ENCODE assay signal across 9 mouse cellular contexts in the genomic region with DNA sequence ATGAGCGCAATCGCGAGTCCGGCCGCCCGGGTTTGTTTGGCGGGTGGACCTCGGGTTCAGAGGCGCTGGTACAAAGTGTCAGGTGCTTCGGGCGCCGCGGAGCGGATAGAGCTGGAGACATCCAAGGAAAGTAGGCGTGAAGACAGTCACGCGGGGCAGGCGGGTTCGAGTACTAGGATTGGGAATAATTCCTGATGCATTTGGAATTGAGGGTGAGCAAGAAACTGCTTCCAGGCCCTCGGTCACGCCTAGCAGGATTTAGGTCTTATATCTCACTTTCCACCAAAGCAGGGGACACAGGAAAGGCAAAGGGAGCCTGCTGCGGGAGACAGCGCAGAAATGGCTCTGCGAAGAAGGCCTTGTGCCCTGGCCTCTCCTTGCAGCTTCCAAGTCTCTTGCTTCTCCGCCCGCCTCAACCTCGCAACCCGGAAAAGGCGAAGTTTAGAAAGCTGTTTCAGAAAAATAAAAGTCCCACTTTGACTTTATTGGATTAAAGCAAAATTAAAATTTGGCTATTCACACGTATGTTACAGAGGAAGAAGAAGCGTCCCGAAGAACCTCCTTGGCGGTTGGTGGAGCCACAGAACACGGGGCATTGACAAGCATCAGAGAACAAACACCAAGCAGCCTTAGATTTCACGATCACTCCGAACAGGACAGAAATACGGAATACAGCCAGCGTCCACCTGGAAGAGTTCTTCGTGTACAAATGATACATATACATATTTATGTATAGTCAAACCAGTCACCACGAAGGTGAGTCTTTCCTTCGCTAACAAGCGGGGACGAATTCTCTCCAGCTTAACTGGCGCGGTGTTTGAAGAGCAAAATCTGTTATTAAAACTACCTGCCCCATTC. TPM values are rescaled to one million over a fixed set of nuclear protein-coding genes. Genes with fewer than 3 reads are reported as not detected.
DNase-seq lines count a peak whose midpoint lies in the region; ATAC-seq and TF ChIP-seq lines count a peak whose summit lies in the region.
"Had no signal": no experiment of that assay in that cellular context is flagged by ENCODE, and none has a peak within 500 bp of the region (broad histone marks: within the 10 kb centered on the region; RNA-seq: fewer than 3 reads in every experiment).

No protein-coding gene starts in this region.

- H3K4me3 ChIP-seq in lung, embryonic 15.5 days: no peak overlapping the region
- H3K4me3 ChIP-seq in embryonic facial prominence, embryonic 15.5 days (replicated peaks): peak overlapping the region; percentile 14
- peak overlapping the region; percentile 9; the same call in 1 of the 2 replicates for H3K4me3 ChIP-seq in intestine, postnatal 0 days (ENCODE audit: low read depth, low read length)
- H3K4me3 ChIP-seq in neural tube, embryonic 15.5 days (replicated peaks): peak overlapping the region; percentile 71

- no peaks in the 10 kb centered on the region for H3K36me3 ChIP-seq in lung, embryonic 15.5 days
- no peaks in the 10 kb centered on the region for H3K36me3 ChIP-seq in embryonic facial prominence, embryonic 15.5 days
- H3K36me3 ChIP-seq in intestine, postnatal 0 days (ENCODE audit: control insufficient read depth, insufficient read depth): no peaks in the 10 kb centered on the region
- no peaks in the 10 kb centered on the region for H3K36me3 ChIP-seq in neural tube, embryonic 15.5 days

- WGBS in lung, embryonic 15.5 days: 2% methylated on average over 45 of the region's 45 CpGs
- 4% methylated on average over 45 of the region's 45 CpGs for WGBS in embryonic facial prominence, embryonic 15.5 days
- 3% methylated on average over 45 of the region's 45 CpGs for WGBS in intestine, postnatal 0 days
- 4% methylated on average over 45 of the region's 45 CpGs for WGBS in neural tube, embryonic 15.5 days

- peak overlapping the region; percentile 50; the same call in 1 of the 2 replicates for H3K4me2 ChIP-seq in lung, embryonic 15.5 days
- 0 out of 2 replicates have a peak overlapping the region, but pooled peaks have one; percentile 24 for H3K4me2 ChIP-seq in embryonic facial prominence, embryonic 15.5 days (replicated peaks)
- H3K4me2 ChIP-seq in intestine, postnatal 0 days (replicated peaks; ENCODE audit: low read depth): no peak overlapping the region; the same call in 1 of the 2 replicates
- peak overlapping the region; percentile 98 for H3K4me2 ChIP-seq in neural tube, embryonic 15.5 days

- DNase-seq in lung, postnatal 25 days (ENCODE audit: low spot score): no peak
- DNase-seq in gastrocnemius, postnatal 10 days: no peak
- DNase-seq in natural killer cell, adult 2 months (ENCODE audit: low spot score in 2 of 2): no peak

- H3K9me3 ChIP-seq in lung, embryonic 15.5 days: no peaks in the 10 kb centered on the region
- H3K9me3 ChIP-seq in embryonic facial prominence, embryonic 15.5 days (replicated peaks): no peaks in the 10 kb centered on the region
- no peaks in the 10 kb centered on the region for H3K9me3 ChIP-seq in intestine, postnatal 0 days (ENCODE audit: control insufficient read depth)
- no peaks in the 10 kb centered on the region for H3K9me3 ChIP-seq in neural tube, embryonic 15.5 days (replicated peaks)

- H3K4me1 ChIP-seq in lung, embryonic 15.5 days: peaks cover 39% of the 10 kb centered on the region
- peaks cover 43% of the 10 kb centered on the region for H3K4me1 ChIP-seq in embryonic facial prominence, embryonic 15.5 days
- H3K4me1 ChIP-seq in intestine, postnatal 0 days (replicated peaks; ENCODE audit: control insufficient read depth, insufficient read depth, low read length): peaks cover 12% of the 10 kb centered on the region; the same call in 1 of the 2 replicates
- H3K4me1 ChIP-seq in neural tube, embryonic 15.5 days: peaks cover 52% of the 10 kb centered on the region

- TF ChIP-seq CTCF in intestine, postnatal 0 days (IDR thresholded peaks at IDR 0.05; ENCODE audit: low read depth): no peak

- no peak for ATAC-seq in lung, embryonic 15.5 days (ENCODE audit: borderline replicate concordance, extremely low read depth, low FRiP score, low TSS enrichment)
- ATAC-seq in embryonic facial prominence, embryonic 15.5 days (ENCODE audit: insufficient number of reproducible peaks, low FRiP score, low TSS enrichment, low read depth): no peak
- no peak for ATAC-seq in intestine, postnatal 0 days
- no peak for ATAC-seq in neural tube, embryonic 15.5 days (ENCODE audit: low FRiP score)
- no peak for ATAC-seq in activated CD4-positive, CD25-positive, alpha-beta regulatory T cell, adult 4 months

- H3K27me3 ChIP-seq in lung, embryonic 15.5 days: peaks cover 98% of the 10 kb centered on the region
- H3K27me3 ChIP-seq in embryonic facial prominence, embryonic 15.5 days: peaks cover 90% of the 10 kb centered on the region
- peaks cover 90% of the 10 kb centered on the region for H3K27me3 ChIP-seq in intestine, postnatal 0 days (replicated peaks; ENCODE audit: control insufficient read depth, insufficient read depth, low read length)
- H3K27me3 ChIP-seq in neural tube, embryonic 15.5 days (replicated peaks): peaks cover 79% of the 10 kb centered on the region

- H3K9ac ChIP-seq in lung, embryonic 15.5 days: no peak overlapping the region
- H3K9ac ChIP-seq in embryonic facial prominence, embryonic 15.5 days: no peak overlapping the region
- H3K9ac ChIP-seq in intestine, postnatal 0 days (ENCODE audit: low read depth, low read length): no peak overlapping the region
- 0 out of 2 replicates have a peak overlapping the region, but pooled peaks have one; percentile 20 for H3K9ac ChIP-seq in neural tube, embryonic 15.5 days (replicated peaks)

- H3K27ac ChIP-seq in lung, embryonic 15.5 days: no peak overlapping the region
- H3K27ac ChIP-seq in embryonic facial prominence, embryonic 15.5 days (replicated peaks): no peak overlapping the region
- H3K27ac ChIP-seq in intestine, postnatal 0 days (ENCODE audit: low read depth, low read length): no peak overlapping the region
- no peak overlapping the region; the same call in 1 of the 2 replicates for H3K27ac ChIP-seq in neural tube, embryonic 15.5 days (replicated peaks)

RNA-seq across cellular contexts. Expression of a gene that starts 3.2 kb away (rescaled TPM):
- 0.14 TPM in 1 of 2 replicates, not detected in the other for polyA plus RNA-seq in lung, embryonic 15.5 days (2015; fragmentation: Nextera tagmentation; extraction: Ambion mirVana)
- polyA plus RNA-seq in embryonic facial prominence, embryonic 15.5 days (2015; fragmentation: Nextera tagmentation; extraction: Ambion mirVana): 0.51 and 0.61 TPM in 2 replicates
- 0.07 TPM in 1 of 2 replicates, not detected in the other for polyA plus RNA-seq in intestine, postnatal 0 days (2015; fragmentation: Nextera tagmentation; extraction: Ambion mirVana)
- 20.2 and 25.5 TPM in 2 replicates for polyA plus RNA-seq in neural tube, embryonic 15.5 days (2015; fragmentation: Nextera tagmentation; extraction: Ambion mirVana)
- total RNA-seq in gastrocnemius, postnatal 10 days (2021): under 1 TPM in 1 of 2 experiments, not detected in 1; 0.29 TPM
- under 1 TPM in 1 of 2 experiments, not detected in 1; 0.19 TPM for polyA plus RNA-seq in activated CD4-positive, CD25-positive, alpha-beta regulatory T cell, adult 4 months (2017; shearing (Covaris generic))
- polyA plus RNA-seq: lung, embryonic 16.5 days had no signal

Comparison
In these comparisons a context has a peak if more than half of its experiments do, and no peak if none do; other contexts are left out.
1. RNA of a gene that starts 3.2 kb away (polyA plus RNA-seq): 20.2 to 25.5 TPM in neural tube, embryonic 15.5 days; 0.51 to 0.61 TPM in embryonic facial prominence, embryonic 15.5 days, 0.19 TPM in activated CD4-positive, CD25-positive, alpha-beta regulatory T cell, adult 4 months, 0.07 TPM in intestine, postnatal 0 days and 0.14 TPM in lung, embryonic 15.5 days; every median in the first group is over 10 times any median in the second.